Mouse (Mus musculus) intestine, embryonic 14.5 days (tissue): ENCODE results near the gene Aagab. TPM values are rescaled to one million over a fixed set of nuclear protein-coding genes. Genes with fewer than 3 reads are reported as not detected.

Experiments used
- ATAC-seq: fragments of 200-750 bp; cut with Nextera tagmentation; replicated peaks from 2 replicates; pipeline ENCODE4 v1.8.0; 2017; ENCODE audit warnings: low read depth, moderate number of reproducible peaks, moderate TSS enrichment, moderate library complexity; ENCODE audit not compliant: low FRiP score, low TSS enrichment
- DNase-seq: peaks from one replicate; pipeline ENCODE4 v3.0.0-alpha.2; 2018; ENCODE audit warnings: low spot score
- H3K27ac ChIP-seq: fragments of 300-500 bp; sonication (generic); 2 replicates; pipeline ENCODE4 v1.5.1; 2014; ENCODE audit warnings: low read depth, mild to moderate bottlenecking, control low read depth
- H3K27me3 ChIP-seq: fragments of 300-500 bp; sonication (generic); replicated peaks from 2 replicates; pipeline ENCODE4 v1.6.1; 2014; ENCODE audit warnings: low read length, control low read depth; ENCODE audit not compliant: control insufficient read depth, insufficient read depth
- H3K36me3 ChIP-seq: fragments of 300-500 bp; sonication (generic); 2 replicates; pipeline ENCODE4 v1.6.1; 2014; ENCODE audit warnings: low read length, control low read depth; ENCODE audit not compliant: control insufficient read depth, insufficient read depth
- H3K4me1 ChIP-seq: fragments of 300-500 bp; sonication (generic); replicated peaks from 2 replicates; pipeline ENCODE4 v1.6.1; 2014; ENCODE audit warnings: low read length, control low read depth, mixed read lengths; ENCODE audit not compliant: control insufficient read depth, insufficient read depth
- H3K4me2 ChIP-seq: fragments of 300-500 bp; sonication (generic); 2 replicates; pipeline ENCODE4 v1.6.1; 2014; ENCODE audit warnings: low read length
- H3K4me3 ChIP-seq: fragments of 300-500 bp; sonication (generic); 2 replicates; pipeline ENCODE4 v1.5.1; 2014; ENCODE audit warnings: low read depth, low read length, control low read depth, mixed read lengths
- H3K9ac ChIP-seq: fragments of 300-500 bp; sonication (generic); 2 replicates; pipeline ENCODE4 v1.6.1; 2014; ENCODE audit warnings: mild to moderate bottlenecking, low read length
- H3K9me3 ChIP-seq: fragments of 300-500 bp; sonication (generic); 2 replicates; pipeline ENCODE4 v1.6.1; 2016; ENCODE audit warnings: low read length, control low read depth; ENCODE audit not compliant: control insufficient read depth
- WGBS: fragments of 180-500 bp; shearing (Covaris S2); extraction: QIAGEN DNeasy Blood & Tissue Kit; methylation state at CpG from one replicate; pipeline ENCODE4 v1.1.7; 2014; 5-methylcytosine and 5-hydroxymethylcytosine counted together
- polyA plus RNA-seq: library from polyadenylated mRNA; unstranded; fragments of >200 nt; fragmentation: Nextera tagmentation; extraction: Ambion mirVana; gene quantifications from 2 replicates; pipeline ENCODE4 v1.2.1, GENCODE M21; 2014

Aagab gene
- polyA plus RNA-seq, 1 experiment from 2014 or later: 26.0 TPM

DNA sequence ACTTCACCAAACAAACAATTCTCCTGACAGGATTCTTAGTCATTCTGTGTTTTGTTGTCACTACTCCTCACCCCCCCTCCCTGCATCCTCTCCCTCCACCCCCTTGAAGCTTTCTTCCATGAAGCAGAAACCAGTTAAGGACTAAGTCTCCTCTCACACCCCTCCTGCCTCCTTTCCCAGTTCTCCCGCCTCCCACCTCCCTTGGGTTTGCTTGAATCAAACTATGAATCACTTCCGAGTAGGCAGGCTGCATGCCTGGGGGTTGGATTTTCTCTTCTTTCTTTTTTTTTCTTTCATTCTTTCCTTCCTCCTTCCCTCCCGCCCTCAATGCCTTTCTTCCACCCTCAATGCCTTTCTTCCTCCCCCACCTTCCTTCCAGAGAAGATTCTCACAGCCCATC, 75.2 kb downstream of the Aagab start:
- H3K9ac ChIP-seq: no peak overlapping the region
- no peaks in the 10 kb centered on the region for H3K9me3 ChIP-seq
- H3K27me3 ChIP-seq: no peaks in the 10 kb centered on the region
- H3K4me1 ChIP-seq: peaks cover 7% of the 10 kb centered on the region; the same call in 1 of the 2 replicates
- no peak overlapping the region for H3K4me3 ChIP-seq
- DNase-seq (no peak), ATAC-seq (no peak)
- H3K4me2 ChIP-seq: no peak overlapping the region
- H3K27ac ChIP-seq: no peak overlapping the region
- H3K36me3 ChIP-seq: no peaks in the 10 kb centered on the region
- WGBS: 51% methylated on average over 3 of the region's 3 CpGs

- ATAC-seq: no peak
- no peak for DNase-seq
These were observed 75.6 kb downstream of the Aagab start for GRCm38 (mm10) chr9:63678076-63678475.

GRCm38 (mm10) chr9:63682301-63682700, 79.8 kb downstream of the Aagab start:
- DNase-seq (no peak), ATAC-seq (no peak)
- WGBS: 69% methylated on average over 9 of the region's 9 CpGs
- Histone ChIP-seq H3K4me3 (no peak overlapping the region), H3K27me3 (no peaks in the 10 kb centered on the region), H3K4me2 (no peak overlapping the region), H3K36me3 (no peaks in the 10 kb centered on the region), H3K9me3 (no peaks in the 10 kb centered on the region), H3K27ac (no peak overlapping the region), H3K4me1 (no peaks in the 10 kb centered on the region; the same call in 1 of the 2 replicates), H3K9ac (no peak overlapping the region)

More at GRCm38 (mm10) chr9:63678076-63678475, 75.6 kb downstream of the Aagab start:
- 89% methylated on average over 1 of the region's 1 CpGs for WGBS
- no peaks in the 10 kb centered on the region for H3K27me3 ChIP-seq
- H3K4me2 ChIP-seq: no peak overlapping the region
- no peaks in the 10 kb centered on the region for H3K9me3 ChIP-seq
- no peak overlapping the region for H3K4me3 ChIP-seq
- no peak overlapping the region for H3K9ac ChIP-seq
- peaks cover 3% of the 10 kb centered on the region; the same call in 1 of the 2 replicates for H3K4me1 ChIP-seq
- H3K36me3 ChIP-seq: no peaks in the 10 kb centered on the region
- H3K27ac ChIP-seq: no peak overlapping the region

GRCm38 (mm10) chr9:63682943-63683342, 80.5 kb downstream of the Aagab start:
- no peak overlapping the region for H3K9ac ChIP-seq
- H3K4me3 ChIP-seq: no peak overlapping the region
- H3K4me1 ChIP-seq: no peaks in the 10 kb centered on the region; the same call in 1 of the 2 replicates
- 94% methylated on average over 2 of the region's 2 CpGs for WGBS
- H3K9me3 ChIP-seq: no peaks in the 10 kb centered on the region
- ATAC-seq (no peak), DNase-seq (no peak)
- no peaks in the 10 kb centered on the region for H3K36me3 ChIP-seq
- no peak overlapping the region for H3K4me2 ChIP-seq
- no peaks in the 10 kb centered on the region for H3K27me3 ChIP-seq
- H3K27ac ChIP-seq: no peak overlapping the region

- Histone ChIP-seq H3K27me3 (no peaks in the 10 kb centered on the region), H3K9me3 (no peaks in the 10 kb centered on the region), H3K36me3 (no peaks in the 10 kb centered on the region), H3K27ac (no peak overlapping the region), H3K4me2 (no peak overlapping the region), H3K9ac (no peak overlapping the region), H3K4me1 (no peaks in the 10 kb centered on the region; the same call in 1 of the 2 replicates), H3K4me3 (no peak overlapping the region)
- whole genome bisulfite sequencing: 92% methylated on average over 6 of the region's 6 CpGs
- no peak for ATAC-seq
- no peak for DNase-seq
These were observed 81.8 kb downstream of the Aagab start for GRCm38 (mm10) chr9:63684277-63684676.

GRCm38 (mm10) chr9:63685352-63685751, 82.9 kb downstream of the Aagab start:
- H3K4me3 ChIP-seq: no peak overlapping the region
- no peak overlapping the region for H3K4me2 ChIP-seq
- H3K4me1 ChIP-seq: no peaks in the 10 kb centered on the region; the same call in 1 of the 2 replicates
- no peaks in the 10 kb centered on the region for H3K27me3 ChIP-seq
- ATAC-seq (no peak), DNase-seq (no peak)
- H3K36me3 ChIP-seq: no peaks in the 10 kb centered on the region
- no peak overlapping the region for H3K9ac ChIP-seq
- 87% methylated on average over 5 of the region's 5 CpGs for WGBS
- H3K9me3 ChIP-seq: no peaks in the 10 kb centered on the region
- H3K27ac ChIP-seq: no peak overlapping the region

GRCm38 (mm10) chr9:63687413-63688015, 85.1 kb downstream of the Aagab start:
- Histone ChIP-seq H3K36me3 (no peaks in the 10 kb centered on the region), H3K9me3 (no peaks in the 10 kb centered on the region), H3K27ac (no peak overlapping the region), H3K27me3 (no peaks in the 10 kb centered on the region), H3K9ac (no peak overlapping the region), H3K4me2 (no peak overlapping the region), H3K4me3 (no peak overlapping the region), H3K4me1 (no peaks in the 10 kb centered on the region)
- WGBS: 65% methylated on average over 7 of the region's 7 CpGs
- ATAC-seq (no peak), DNase-seq (no peak)

- Histone ChIP-seq H3K4me1 (no peaks in the 10 kb centered on the region), H3K4me2 (no peak overlapping the region), H3K9me3 (no peaks in the 10 kb centered on the region), H3K36me3 (no peaks in the 10 kb centered on the region), H3K27me3 (no peaks in the 10 kb centered on the region), H3K4me3 (no peak overlapping the region), H3K9ac (no peak overlapping the region), H3K27ac (no peak overlapping the region)
- DNase-seq (no peak), ATAC-seq (no peak)
- WGBS: 85% methylated on average over 1 of the region's 1 CpGs
These were observed 88.1 kb downstream of the Aagab start for GRCm38 (mm10) chr9:63690511-63690910.

DNA sequence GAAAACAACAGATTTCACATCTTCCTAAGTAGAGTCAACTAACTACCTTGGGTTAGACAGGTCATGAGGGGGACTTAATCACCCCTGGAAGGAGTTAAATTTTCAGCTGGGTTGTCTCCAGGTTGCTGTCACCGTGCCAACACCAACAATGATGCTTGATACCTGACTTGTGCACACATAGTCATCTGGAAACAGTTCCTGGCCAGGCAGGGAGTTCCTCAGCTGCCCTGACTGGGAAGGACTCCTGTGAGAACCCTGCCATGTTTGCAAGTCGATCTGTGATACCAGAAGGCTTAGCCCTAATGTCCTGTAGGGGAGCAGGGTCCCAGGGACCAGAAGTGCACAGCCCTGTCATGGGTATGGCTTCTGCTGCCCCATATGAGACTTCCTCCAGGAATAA, 89.5 kb downstream of the Aagab start:
- no peak for DNase-seq
- Histone ChIP-seq H3K36me3 (no peaks in the 10 kb centered on the region), H3K4me3 (no peak overlapping the region), H3K27me3 (no peaks in the 10 kb centered on the region), H3K4me2 (no peak overlapping the region), H3K9me3 (no peaks in the 10 kb centered on the region), H3K9ac (no peak overlapping the region), H3K4me1 (peaks cover 2% of the 10 kb centered on the region; the same call in 1 of the 2 replicates), H3K27ac (no peak overlapping the region)
- ATAC-seq: no peak
- 68% methylated on average over 2 of the region's 2 CpGs for WGBS
